Mouse (Mus musculus): Measurements from ENCODE around the gene B4galt4.
"Not testable (repeated sequence)": the region's sequence is repeated elsewhere in the genome, so short reads cannot be mapped to it uniquely, and the experiment has no call there.

Gene B4galt4
- long read RNA-seq, experiment 1, transcript B4galt4-201 (7 exons, 2,304 nt) = major isoform, 5 of 13 reads
- long read RNA-seq, experiment 1, transcript B4galt4-205 (7 exons, 2,168 nt) = major isoform, 5 of 13 reads
- long read RNA-seq, experiment 1, partial matches to known transcripts = 2 of 13 reads
- long read RNA-seq, experiment 1, other reads (novel, unspliced or antisense) = 1 of 13 reads
- long read RNA-seq, experiment 2, transcript B4galt4-201 (7 exons, 2,304 nt) = major isoform, 8 of 13 reads
- long read RNA-seq, experiment 2, partial matches to known transcripts = 1 of 13 reads
- long read RNA-seq, experiment 2, other reads (novel, unspliced or antisense) = 1 of 13 reads

GRCm38 (mm10) chr16:38742113-38742658, at the start of gene B4galt4:
B4galt4 (plus strand) TSS chr16:38742264.
- intact Hi-C loops (cut with DNase I) = no loop called here

GRCm38 (mm10) chr16:38694906-38695540, 47.0 kb upstream of the B4galt4 start:
- intact Hi-C loops (cut with DNase I) = no loop called here

GRCm38 (mm10) chr16:38695557-38695956, 46.5 kb upstream of the B4galt4 start:
- intact Hi-C loops (cut with DNase I) = no loop called here

GRCm38 (mm10) chr16:38697611-38698010, 44.5 kb upstream of the B4galt4 start:
- intact Hi-C loops (cut with DNase I) = no loop called here

- intact Hi-C loops (cut with DNase I) = no loop called here
Measured at GRCm38 (mm10) chr16:38700392-38701162, 41.5 kb upstream of the B4galt4 start.

GRCm38 (mm10) chr16:38701492-38702185, 40.4 kb upstream of the B4galt4 start:
- intact Hi-C loops (cut with DNase I) = no loop called here

GRCm38 (mm10) chr16:38702316-38702715, 39.7 kb upstream of the B4galt4 start:
- intact Hi-C loops (cut with DNase I) = no loop called here

GRCm38 (mm10) chr16:38703501-38703900, 38.6 kb upstream of the B4galt4 start:
- intact Hi-C loops (cut with DNase I) = no loop called here

- intact Hi-C loops (cut with DNase I) = no loop called here
Measured at GRCm38 (mm10) chr16:38705531-38706281, 36.4 kb upstream of the B4galt4 start.

GRCm38 (mm10) chr16:38706782-38707181, 35.3 kb upstream of the B4galt4 start:
- intact Hi-C loops (cut with DNase I) = no loop called here

- intact Hi-C loops (cut with DNase I) = no loop called here
Measured at GRCm38 (mm10) chr16:38708962-38709520, 33.0 kb upstream of the B4galt4 start.

GRCm38 (mm10) chr16:38711245-38711644, 30.8 kb upstream of the B4galt4 start:
- intact Hi-C loops (cut with DNase I) = no loop called here

GRCm38 (mm10) chr16:38712105-38712504, 30.0 kb upstream of the B4galt4 start:
- intact Hi-C loops (cut with DNase I) = no loop called here

GRCm38 (mm10) chr16:38712581-38713403, 29.3 kb upstream of the B4galt4 start, which contains the start of gene Arhgap31:
Arhgap31 (minus strand) TSS chr16:38713274.
- intact Hi-C loops (cut with DNase I) = no loop called here

GRCm38 (mm10) chr16:38713404-38714258, 28.4 kb upstream of the B4galt4 start:
- intact Hi-C loops (cut with DNase I) = no loop called here

- intact Hi-C loops (cut with DNase I) = not testable (repeated sequence)
Measured at GRCm38 (mm10) chr16:38714259-38714526, 27.9 kb upstream of the B4galt4 start.

- intact Hi-C loops (cut with DNase I) = loop anchor here (10.0 kb wide), 2 partner anchors 97 to 187 kb away; no protein-coding TSS in a partner anchor
Measured at GRCm38 (mm10) chr16:38721377-38721776, 20.7 kb upstream of the B4galt4 start.

- intact Hi-C loops (cut with DNase I) = loop anchor here (10.0 kb wide), 2 partner anchors 99 to 189 kb away; no protein-coding TSS in a partner anchor
Measured at GRCm38 (mm10) chr16:38724256-38724655, 17.8 kb upstream of the B4galt4 start.
